Mouse (Mus musculus) T-cell, adult 2 months (primary cell): Measurements from ENCODE around the gene Rgl3.

Source experiments
- DNase-seq: peaks from one replicate; pipeline ENCODE4 v3.0.0; 2022; ENCODE audit warnings: low spot score

Gene Rgl3

GRCm38 (mm10) chr9:21989230-21990110 is at the start of gene Rgl3:
Rgl3 (minus strand) TSS chr9:21989446.
- DNase-seq, result no peak

DNA sequence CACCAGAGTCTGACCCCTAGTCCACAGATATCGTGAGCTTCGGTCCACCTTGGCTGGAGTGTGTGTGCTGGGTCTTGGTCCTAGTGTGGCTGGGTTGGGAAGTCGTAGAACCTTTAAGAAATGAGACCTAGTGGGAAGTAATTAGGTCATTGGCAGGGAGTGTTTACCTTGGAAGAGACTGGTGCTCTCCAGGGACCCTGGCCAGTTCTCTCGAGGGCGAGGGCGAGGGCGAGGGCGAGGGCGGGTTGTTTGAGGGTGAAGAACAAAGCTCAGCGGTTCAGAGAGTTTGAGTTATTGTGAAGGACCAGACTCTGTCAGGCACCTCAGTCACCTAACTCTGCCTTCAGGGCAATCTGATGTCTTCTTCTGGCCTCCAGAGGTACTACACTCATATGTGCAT is 48.6 kb upstream of the Rgl3 start:
- DNase-seq, result no peak

GRCm38 (mm10) chr9:22035300-22036044 is 46.2 kb upstream of the Rgl3 start:
- DNase-seq, result no peak

GRCm38 (mm10) chr9:22030386-22030785 is 41.1 kb upstream of the Rgl3 start:
- DNase-seq, result no peak

DNA sequence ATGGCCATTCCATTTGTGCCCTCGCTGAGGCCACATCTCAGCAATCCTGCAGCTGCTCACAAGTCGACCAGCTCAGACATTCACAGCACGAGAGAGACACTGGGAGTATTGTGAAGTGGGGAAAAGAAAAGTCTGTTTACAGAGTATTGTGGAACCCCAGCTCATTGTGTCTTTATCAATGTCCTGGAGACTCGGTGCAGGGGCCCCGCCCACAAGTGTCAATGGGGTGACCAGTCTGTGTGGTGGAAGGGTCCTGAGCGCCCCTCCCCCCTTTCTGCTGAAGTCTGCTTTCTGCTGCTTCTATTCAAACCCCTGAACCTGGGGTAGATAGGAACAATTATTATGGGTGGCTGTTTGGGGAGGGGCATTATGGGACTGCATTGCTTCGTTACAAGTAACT is 39.2 kb upstream of the Rgl3 start:
- no peak for DNase-seq

- no peak for DNase-seq
These were observed 35.3 kb upstream of the Rgl3 start for GRCm38 (mm10) chr9:22024592-22024991.

DNA sequence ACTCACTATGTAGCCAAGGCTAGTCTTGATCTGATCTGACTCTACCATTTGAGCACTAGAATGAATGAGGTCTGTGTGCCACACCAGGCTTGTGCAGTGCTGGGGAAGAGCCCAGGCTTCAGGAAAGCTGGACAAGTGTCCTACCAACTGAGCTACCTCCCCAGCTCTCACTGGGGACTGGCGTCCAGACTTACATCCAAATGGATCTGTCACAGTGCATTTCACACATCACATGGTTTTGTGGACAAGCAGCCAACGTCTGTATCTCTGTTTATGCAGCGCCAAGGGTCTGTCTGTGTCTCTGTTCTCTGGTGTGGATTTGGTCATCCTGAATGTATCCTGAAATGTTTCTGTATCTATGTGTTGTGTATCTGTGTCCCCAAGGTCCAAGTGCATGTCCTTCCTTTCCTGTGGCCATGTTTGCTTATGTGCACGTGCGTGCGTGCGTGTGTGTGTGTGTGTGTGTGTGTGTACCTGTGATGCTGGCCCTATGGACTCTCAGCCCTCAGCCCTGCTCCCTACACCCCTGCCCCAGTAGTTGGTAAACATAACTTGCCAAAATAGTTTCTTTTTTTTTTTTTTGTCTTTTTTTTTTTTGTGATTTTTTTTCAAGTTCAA is 28.1 kb upstream of the Rgl3 start:
- DNase-seq, result no peak

GRCm38 (mm10) chr9:22016245-22016644 is 27.0 kb upstream of the Rgl3 start:
- no peak for DNase-seq

DNA sequence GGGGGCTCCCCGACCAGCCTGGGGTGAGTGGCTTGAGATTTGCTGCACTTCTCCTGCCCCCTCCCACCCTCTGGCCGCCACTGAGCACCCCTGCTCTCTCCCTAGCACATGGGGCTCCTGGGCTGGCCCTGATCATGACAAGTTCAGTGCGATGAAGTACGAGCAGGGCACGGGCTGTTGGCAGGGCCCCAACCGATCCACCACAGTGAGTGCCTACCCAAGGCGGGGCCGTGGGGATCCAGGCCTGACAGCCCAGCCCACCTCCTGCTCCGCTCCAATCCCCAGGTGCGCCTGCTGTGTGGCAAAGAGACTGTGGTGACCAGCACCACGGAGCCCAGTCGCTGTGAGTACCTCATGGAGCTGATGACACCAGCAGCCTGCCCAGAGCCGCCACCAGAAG is 23.5 kb upstream of the Rgl3 start:
- DNase-seq, result no peak

- DNase-seq, result no peak
These were observed 21.8 kb upstream of the Rgl3 start for GRCm38 (mm10) chr9:22011055-22011454.

- no peak for DNase-seq
These were observed 15.3 kb upstream of the Rgl3 start for GRCm38 (mm10) chr9:22004546-22004945.

DNA sequence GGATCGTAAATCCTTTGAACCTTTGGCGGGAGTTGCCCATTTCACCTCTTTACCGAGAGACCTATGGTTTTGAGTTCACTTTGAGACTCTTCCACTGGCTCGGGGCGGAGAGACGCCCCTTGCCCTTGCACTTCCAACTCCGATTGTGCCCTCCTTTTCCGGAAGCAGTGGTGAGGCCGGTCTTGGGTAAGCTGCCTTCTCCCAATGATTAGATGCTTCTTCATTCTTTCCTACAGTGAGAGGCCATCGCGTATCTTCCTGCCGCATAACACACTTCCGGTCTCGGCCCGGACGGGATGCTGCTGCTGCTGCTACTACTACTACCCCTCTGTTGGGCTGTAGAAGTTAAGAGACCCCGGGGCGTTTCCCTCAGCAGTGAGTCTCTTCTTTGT is 13.9 kb upstream of the Rgl3 start:
- no peak for DNase-seq

DNA sequence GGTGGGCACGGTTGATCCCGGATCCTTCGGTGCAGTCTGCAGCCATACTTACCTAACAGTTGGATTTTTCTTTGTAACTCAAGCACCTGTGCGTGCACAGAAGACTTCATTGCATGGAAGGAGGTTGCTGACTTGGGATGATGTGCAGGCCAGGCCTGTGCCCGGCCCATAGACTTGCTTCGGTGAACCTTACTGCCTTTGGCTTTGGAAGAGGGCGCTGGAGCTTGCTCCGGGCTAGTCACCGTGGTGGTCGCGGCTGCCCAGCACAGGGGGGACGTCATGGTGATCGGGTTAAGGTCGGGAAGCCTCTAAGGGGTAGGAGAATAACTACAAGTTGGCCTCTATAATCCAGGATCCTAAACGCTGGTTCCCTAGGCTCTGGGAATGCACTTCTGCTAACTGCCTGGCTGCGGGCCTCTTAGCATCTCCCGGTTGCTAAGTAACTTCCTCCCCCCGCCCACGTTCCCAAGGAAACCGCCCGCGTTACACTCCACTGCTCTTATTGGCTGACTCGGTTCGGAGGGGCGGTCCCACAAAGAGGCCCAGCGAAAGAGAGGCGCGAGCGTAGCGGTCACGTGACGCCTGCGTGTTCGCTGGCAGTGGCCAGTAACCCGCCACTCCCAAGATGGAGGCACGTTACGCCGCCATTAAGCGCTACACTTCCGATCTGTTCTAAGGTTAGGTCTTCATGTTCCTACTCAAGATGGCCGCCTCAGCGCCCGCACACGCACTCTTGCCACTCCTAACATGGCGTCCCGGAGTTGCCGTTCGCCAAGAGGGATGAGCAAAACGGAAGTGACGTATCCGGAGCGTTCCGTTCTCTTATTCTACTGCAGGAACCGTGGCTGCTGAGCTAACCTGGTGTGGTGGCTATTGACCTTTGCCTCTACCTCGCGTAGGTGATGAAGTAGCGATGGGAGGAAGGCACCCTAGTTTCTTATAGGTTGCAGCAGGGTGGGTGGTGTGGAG is 13.2 kb upstream of the Rgl3 start, which contains the start of the genes Ccdc151 and Prkcsh:
TSS of gene Ccdc151 (minus strand) at position 441 of the 969 bp plus-strand sequence.
TSS of gene Prkcsh (plus strand) at position 613 of the 969 bp plus-strand sequence.
- peak; percentile 99 for DNase-seq

DNA sequence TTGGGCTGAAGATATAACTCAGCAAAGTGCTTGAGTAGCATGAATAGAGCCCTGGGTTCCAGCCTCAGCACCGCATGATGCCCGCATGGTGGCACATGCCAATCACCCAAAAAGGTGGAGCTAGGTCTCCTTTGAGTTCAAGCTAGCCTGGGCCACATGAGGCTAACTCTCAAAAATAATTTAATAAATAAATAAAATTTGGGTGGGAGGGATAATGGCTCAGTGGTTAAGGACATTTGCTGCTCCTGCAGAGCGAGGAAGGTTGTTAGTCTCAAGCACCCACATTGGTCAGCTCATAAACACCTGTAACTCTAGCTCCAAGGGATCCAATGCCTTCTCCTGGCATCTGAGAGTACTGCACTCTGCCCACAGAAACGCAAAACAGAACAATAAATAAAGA is 12.4 kb upstream of the Rgl3 start:
- no peak for DNase-seq

DNA sequence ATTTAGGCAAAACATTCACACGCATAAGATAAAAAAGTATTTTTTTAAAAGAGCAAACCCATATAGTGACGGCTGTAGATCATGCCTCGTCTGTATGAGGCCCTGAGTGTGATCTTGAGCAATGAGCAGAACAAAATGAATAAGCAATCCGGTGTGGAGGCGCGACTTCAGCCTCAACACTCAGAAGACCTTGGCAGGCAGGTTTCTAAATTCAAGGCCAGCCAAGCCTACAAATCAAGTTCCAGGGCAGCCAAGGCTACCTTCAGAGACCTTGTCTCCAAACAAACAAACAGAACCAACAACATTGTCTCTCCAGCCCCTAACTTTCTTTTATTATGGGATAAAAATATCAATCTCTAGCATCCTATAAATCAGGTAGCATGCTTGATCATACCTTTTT is 11.1 kb upstream of the Rgl3 start:
- no peak for DNase-seq

GRCm38 (mm10) chr9:21996178-21996867 is 7.1 kb upstream of the Rgl3 start:
- DNase-seq, result no peak

GRCm38 (mm10) chr9:21992227-21992626 is 3.0 kb upstream of the Rgl3 start:
- no peak for DNase-seq

DNA sequence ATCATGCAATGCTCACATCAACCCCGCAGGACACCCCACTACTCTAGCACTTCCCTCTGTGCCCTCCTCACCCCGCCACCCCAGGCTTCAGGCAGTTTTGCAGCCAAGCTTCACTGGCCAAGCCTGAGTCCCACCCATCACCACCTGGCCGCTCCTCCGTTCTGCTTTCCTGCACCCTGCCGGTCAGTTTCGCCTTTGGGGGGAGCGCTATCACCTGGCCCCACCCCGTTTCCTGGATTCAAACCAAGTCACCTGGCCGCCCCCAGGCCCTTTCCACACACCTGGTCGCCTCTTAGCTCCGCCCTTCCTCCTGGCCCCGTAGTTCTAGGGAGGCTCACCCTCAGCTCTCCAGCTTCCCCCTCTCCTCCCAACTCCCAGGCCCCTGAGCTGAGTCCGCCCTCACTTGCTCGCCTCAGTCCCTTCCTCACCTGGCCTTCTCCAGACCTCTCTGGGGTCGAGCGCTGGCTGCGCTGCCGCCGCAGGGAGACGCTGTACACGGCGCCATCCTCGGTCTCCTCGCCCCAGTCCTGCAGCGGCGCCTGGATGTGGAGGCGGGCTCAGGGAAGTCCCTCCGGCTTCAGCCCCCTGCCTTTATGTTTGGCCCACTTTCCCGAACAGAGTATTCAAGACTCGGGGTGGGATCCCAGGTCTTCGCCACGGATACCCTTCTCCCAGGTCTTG is 685 bp downstream of the Rgl3 start:
- DNase-seq, result no peak

- no peak for DNase-seq
These were observed 1.5 kb downstream of the Rgl3 start for GRCm38 (mm10) chr9:21987592-21988342.

- DNase-seq, result no peak
These were observed 5.3 kb downstream of the Rgl3 start for GRCm38 (mm10) chr9:21983911-21984310.
